Mouse (Mus musculus): ENCODE results near the gene Sstr3.

Sstr3 gene

DNA sequence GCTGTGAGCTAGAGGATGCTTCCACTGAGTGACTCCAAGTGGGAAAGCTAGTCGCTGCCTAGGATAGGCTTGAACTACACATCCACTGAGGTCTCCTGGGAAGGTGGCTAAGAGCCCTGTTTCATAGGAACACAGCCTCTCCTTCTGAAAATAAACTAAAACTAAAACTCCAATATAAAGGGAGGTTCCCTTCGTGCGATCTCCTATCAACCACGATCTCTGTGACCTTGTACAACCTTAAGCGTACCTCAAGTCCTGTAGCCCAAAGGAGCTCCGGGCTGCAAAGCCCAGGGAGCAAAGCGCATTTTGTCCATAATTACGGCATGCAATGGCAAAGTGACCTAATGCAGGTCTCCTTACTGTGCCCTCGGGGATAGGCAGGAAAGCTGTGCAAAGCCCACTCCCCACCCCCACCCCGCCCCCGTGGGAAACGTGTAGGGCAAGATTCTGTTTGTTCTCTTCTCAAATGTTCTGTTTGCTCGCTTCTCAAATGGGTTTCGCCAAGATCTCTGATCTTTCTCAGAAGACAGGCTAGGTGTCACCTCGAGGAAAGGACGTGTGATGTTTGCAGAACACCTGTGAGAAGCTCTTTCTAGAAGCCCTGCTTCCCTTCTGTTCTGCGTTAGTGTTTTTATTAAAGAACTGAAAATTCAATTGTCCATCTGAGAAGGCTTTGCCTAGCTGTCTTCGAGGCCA lies 41.9 kb downstream of the Sstr3 start:
- no peak for DNase-seq (ENCODE audit: low read depth, low spot score)

DNA sequence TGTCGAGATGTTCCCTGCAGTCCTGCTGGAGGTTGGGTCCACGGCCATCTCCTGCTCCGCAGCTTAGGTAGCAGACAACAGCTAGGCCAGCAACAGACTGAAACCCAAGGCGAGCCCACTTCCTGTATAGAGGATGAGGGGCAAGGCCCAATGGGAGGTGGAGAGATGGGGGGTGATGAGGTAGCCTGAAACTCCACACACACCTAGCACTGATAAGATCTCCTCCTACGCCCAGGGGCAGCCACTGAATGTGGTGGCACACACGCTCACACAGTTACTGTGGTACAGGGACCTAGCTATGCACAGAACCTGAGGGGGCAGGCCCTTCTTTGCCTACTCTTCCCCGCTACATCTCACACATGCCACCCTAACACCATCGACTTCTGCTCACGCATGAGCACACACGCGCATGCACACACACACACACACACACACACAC lies 49.5 kb downstream of the Sstr3 start, which contains the start of gene Il2rb:
Gene Il2rb, minus strand, starts transcription at position 304 of the 439 bp plus-strand sequence.
- DNase-seq (ENCODE audit: low read depth, low spot score): no peak

DNA sequence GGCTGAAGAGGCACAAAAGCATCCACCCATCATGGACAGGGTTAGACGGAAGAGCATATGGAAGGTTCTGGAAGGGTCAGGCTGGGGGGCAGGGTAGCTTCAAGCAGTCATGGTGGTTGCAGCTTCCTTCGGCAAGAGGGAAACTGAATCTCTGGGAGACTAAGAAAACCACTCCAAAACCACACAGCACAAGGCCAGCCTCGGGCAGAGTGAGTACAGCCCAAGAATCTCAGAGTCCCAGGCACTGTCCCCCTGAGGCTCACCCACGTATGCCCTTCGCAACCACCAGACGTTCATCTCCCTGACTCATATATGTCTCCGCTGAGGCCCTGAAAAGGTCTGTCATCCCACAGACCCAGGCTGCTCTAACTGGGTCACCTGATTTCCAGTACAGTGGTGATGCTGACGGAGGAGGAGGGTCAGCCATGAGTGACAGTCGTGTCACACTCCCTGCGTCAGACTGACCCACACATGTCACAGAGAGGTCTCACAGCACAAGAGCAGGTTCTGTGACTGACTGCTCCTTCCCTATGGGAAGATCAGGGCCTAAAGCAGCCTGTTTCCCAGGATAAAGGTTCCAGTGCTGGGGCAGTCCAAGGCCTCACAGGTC lies 51.0 kb downstream of the Sstr3 start:
- no peak for DNase-seq (ENCODE audit: low read depth, low spot score)

GRCm38 (mm10) chr15:78491301-78491700 lies 53.2 kb downstream of the Sstr3 start:
- DNase-seq (ENCODE audit: low read depth, low spot score): no peak

DNA sequence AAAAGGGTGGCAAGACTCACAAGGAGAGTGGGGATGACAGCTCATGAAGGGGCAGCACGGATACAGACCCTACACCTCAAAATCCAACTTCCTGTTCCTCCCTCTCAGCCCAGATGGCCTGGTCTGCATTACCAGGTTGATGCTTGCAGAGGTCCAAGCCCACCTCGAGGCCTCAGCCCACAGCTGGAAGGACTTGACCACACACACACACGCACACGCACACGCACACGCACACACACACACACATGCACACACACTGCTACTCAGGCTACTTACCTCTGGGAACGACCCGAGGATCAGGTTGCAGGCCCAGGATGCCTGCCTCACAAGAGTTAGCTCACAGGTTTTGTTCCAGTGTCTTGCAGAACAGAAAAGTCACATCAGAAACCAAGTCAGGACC lies 54.6 kb downstream of the Sstr3 start:
- no peak for DNase-seq (ENCODE audit: low read depth, low spot score)

GRCm38 (mm10) chr15:78489248-78489647 lies 55.2 kb downstream of the Sstr3 start:
- DNase-seq (ENCODE audit: low read depth, low spot score): no peak

DNA sequence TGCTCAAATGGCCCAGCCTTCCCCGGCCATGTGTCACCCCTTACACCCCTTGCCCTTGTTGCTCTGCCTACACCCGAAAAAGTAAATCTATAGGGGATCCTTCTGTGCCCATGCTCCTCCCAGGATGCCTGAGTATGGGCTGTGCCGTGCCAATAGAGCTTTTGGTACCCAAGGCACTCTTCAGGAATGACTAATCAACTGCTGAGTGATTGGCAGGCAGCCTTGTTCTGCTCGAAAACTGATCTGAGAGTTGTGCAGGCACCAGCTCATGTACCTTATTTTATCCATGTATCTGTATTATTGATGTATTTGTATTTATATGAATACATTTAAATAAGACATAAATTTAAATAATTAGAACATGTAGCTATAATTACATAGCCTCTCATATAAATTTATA lies 57.4 kb downstream of the Sstr3 start:
- no peak for DNase-seq (ENCODE audit: low read depth, low spot score)

Data from R1 (cell line).